Mouse (Mus musculus) testis, adult 2 months (tissue): ENCODE data around the gene Bach1.

ENCODE experiments used
- CTCF ChIP-seq: fragments of 200-500 bp; IDR thresholded peaks from 2 replicates; pipeline ENCODE4 v1.5.1; 2012; ENCODE audit warnings: low read depth, mild to moderate bottlenecking, inconsistent platforms, low read length, moderate library complexity; ENCODE audit not compliant: control insufficient read depth, insufficient read depth, insufficient replicate concordance
- POLR2A ChIP-seq: fragments of 200-500 bp; IDR thresholded peaks from 2 replicates; pipeline ENCODE4 v1.6.1; 2012; ENCODE audit warnings: low read depth, mild to moderate bottlenecking, inconsistent platforms, low read length, moderate library complexity; ENCODE audit not compliant: control insufficient read depth

DNA sequence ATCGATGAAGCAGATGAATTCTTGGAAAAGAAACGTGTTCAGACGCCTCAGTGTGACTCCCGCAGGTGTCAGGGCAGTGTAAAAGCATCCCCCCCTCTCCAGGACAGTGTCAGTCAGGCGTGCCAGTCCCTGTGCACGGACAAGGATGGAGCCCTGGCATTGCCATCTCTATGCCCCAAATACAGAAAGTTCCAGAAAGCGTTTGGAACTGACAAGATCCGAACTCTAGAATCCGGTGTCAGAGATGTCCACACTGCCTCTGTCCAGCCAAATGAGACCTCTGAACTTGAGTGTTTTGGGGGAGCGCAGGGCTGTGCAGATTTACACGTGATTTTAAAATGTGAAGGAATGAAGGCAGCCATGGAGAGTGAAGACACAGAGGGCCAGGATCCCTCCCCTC is 20.3 kb downstream of the Bach1 start:
- TF ChIP-seq CTCF = no peak
- TF ChIP-seq POLR2A = no peak
